Mouse (Mus musculus) embryonic facial prominence, embryonic 14.5 days (tissue): ENCODE data around the gene Rflna. TPM values are rescaled to one million over a fixed set of nuclear protein-coding genes. Genes with fewer than 3 reads are reported as not detected.
A peak's percentile ranks its signal among the peaks of the same experiment; 100 is the strongest.

Experiments
- ATAC-seq: fragments of 200-750 bp; cut with Nextera tagmentation; 2 replicates; pipeline ENCODE4 v1.8.0; 2017; ENCODE audit warnings: low read depth, moderate number of reproducible peaks, moderate TSS enrichment
- DNase-seq: peaks from one replicate; pipeline ENCODE4 v3.0.0-alpha.2; 2015; ENCODE audit warnings: low spot score
- H3K27ac ChIP-seq: fragments of 300-500 bp; sonication (generic); replicated peaks from 2 replicates; pipeline ENCODE4 v1.5.1; 2014; ENCODE audit warnings: low read depth, mild to moderate bottlenecking, low read length, moderate library complexity
- H3K27me3 ChIP-seq: fragments of 300-500 bp; sonication (generic); replicated peaks from 2 replicates; pipeline ENCODE4 v1.6.1; 2014; ENCODE audit warnings: low read length; ENCODE audit not compliant: control insufficient read depth, insufficient read depth
- H3K36me3 ChIP-seq: fragments of 300-500 bp; sonication (generic); 2 replicates; pipeline ENCODE4 v1.6.1; 2014; ENCODE audit warnings: low read length, mixed read lengths; ENCODE audit not compliant: control insufficient read depth, insufficient read depth
- H3K4me1 ChIP-seq: fragments of 300-500 bp; sonication (generic); 2 replicates; pipeline ENCODE4 v1.6.1; 2014; ENCODE audit warnings: antibody characterized with exemption, low read length; ENCODE audit not compliant: control insufficient read depth, insufficient read depth
- H3K4me2 ChIP-seq: fragments of 300-500 bp; sonication (generic); 2 replicates; pipeline ENCODE4 v1.6.1; 2014; ENCODE audit warnings: low read depth, mild to moderate bottlenecking, low read length, moderate library complexity, mixed read lengths
- H3K4me3 ChIP-seq: fragments of 300-500 bp; sonication (generic); 2 replicates; pipeline ENCODE4 v1.5.1; 2014; ENCODE audit warnings: low read depth, mild to moderate bottlenecking, low read length
- H3K9ac ChIP-seq: fragments of 300-500 bp; sonication (generic); 2 replicates; pipeline ENCODE4 v1.6.1; 2014; ENCODE audit warnings: low read depth, mild to moderate bottlenecking, low read length, moderate library complexity, mixed read lengths
- H3K9me3 ChIP-seq: fragments of 300-500 bp; sonication (generic); 2 replicates; pipeline ENCODE4 v1.6.1; 2016; ENCODE audit warnings: low read length; ENCODE audit not compliant: control insufficient read depth
- WGBS: fragments of 180-500 bp; shearing (Covaris S2); extraction: QIAGEN DNeasy Blood & Tissue Kit; methylation state at CpG from one replicate; pipeline ENCODE4 v1.1.7; 2014; 5-methylcytosine and 5-hydroxymethylcytosine counted together
- polyA plus RNA-seq: library from polyadenylated mRNA; unstranded; fragments of >200 nt; fragmentation: Nextera tagmentation; extraction: Ambion mirVana; gene quantifications from 2 replicates; pipeline ENCODE4 v1.2.1, GENCODE M21; 2014

Rflna gene
- polyA plus RNA-seq, 1 experiment from 2014 or later: 19.3 TPM

DNA sequence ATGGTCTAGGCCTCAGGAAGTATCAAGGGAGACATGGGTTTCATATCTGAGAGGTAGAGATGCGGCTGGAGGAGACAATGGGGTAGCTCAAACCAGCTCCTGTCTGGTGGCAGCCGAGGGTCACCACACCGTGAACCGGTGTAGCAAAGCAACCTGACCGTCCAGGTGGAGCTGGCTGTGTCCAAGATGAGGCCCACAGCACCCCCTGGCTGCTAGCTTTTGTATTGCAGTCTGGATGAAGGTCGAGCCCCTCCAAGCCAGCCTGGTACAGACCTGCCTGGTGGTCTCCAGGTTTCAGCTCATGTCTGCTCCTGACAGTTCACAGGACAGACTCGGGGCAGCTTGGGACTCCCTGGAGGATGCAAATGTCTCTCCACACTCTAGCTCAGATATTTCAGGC, 11.5 kb downstream of the Rflna start:
- Histone ChIP-seq H3K9ac (no peak overlapping the region), H3K4me1 (no peaks in the 10 kb centered on the region), H3K9me3 (no peaks in the 10 kb centered on the region), H3K4me3 (no peak overlapping the region), H3K4me2 (no peak overlapping the region), H3K27me3 (no peaks in the 10 kb centered on the region), H3K36me3 (peaks cover 90% of the 10 kb centered on the region), H3K27ac (no peak overlapping the region)
- ATAC-seq (peak; percentile 10; the same call in 1 of the 2 replicates), DNase-seq (no peak)
- 41% methylated on average over 6 of the region's 7 CpGs for WGBS

- H3K36me3 ChIP-seq: peaks cover 90% of the 10 kb centered on the region
- WGBS: 78% methylated on average over 3 of the region's 3 CpGs
- H3K4me3 ChIP-seq: no peak overlapping the region
- H3K9ac ChIP-seq: no peak overlapping the region
- no peak overlapping the region for H3K27ac ChIP-seq
- no peak overlapping the region for H3K4me2 ChIP-seq
- no peaks in the 10 kb centered on the region for H3K27me3 ChIP-seq
- no peaks in the 10 kb centered on the region for H3K4me1 ChIP-seq
- no peak for DNase-seq
- no peaks in the 10 kb centered on the region for H3K9me3 ChIP-seq
- no peak for ATAC-seq
Measured at GRCm38 (mm10) chr5:125015066-125015465, 12.0 kb downstream of the Rflna start.

GRCm38 (mm10) chr5:125015576-125015975, 12.6 kb downstream of the Rflna start:
- H3K27ac ChIP-seq: no peak overlapping the region
- no peak overlapping the region for H3K9ac ChIP-seq
- H3K4me2 ChIP-seq: no peak overlapping the region
- DNase-seq (no peak), ATAC-seq (no peak)
- H3K4me1 ChIP-seq: no peaks in the 10 kb centered on the region
- H3K4me3 ChIP-seq: no peak overlapping the region
- no peaks in the 10 kb centered on the region for H3K9me3 ChIP-seq
- H3K36me3 ChIP-seq: peaks cover 89% of the 10 kb centered on the region
- WGBS: 87% methylated on average over 9 of the region's 9 CpGs
- no peaks in the 10 kb centered on the region for H3K27me3 ChIP-seq

- no peak for DNase-seq
- H3K9ac ChIP-seq: no peak overlapping the region
Measured at GRCm38 (mm10) chr5:125016421-125017242, 13.6 kb downstream of the Rflna start.

GRCm38 (mm10) chr5:125017332-125017731, 14.3 kb downstream of the Rflna start:
- Histone ChIP-seq H3K36me3 (peaks cover 84% of the 10 kb centered on the region), H3K4me3 (no peak overlapping the region), H3K4me2 (no peak overlapping the region), H3K27ac (no peak overlapping the region), H3K27me3 (no peaks in the 10 kb centered on the region), H3K4me1 (no peaks in the 10 kb centered on the region), H3K9me3 (no peaks in the 10 kb centered on the region), H3K9ac (no peak overlapping the region)
- peak; percentile 75 for DNase-seq
- ATAC-seq: peak; percentile 56
- WGBS: 39% methylated on average over 13 of the region's 15 CpGs

More at GRCm38 (mm10) chr5:125016421-125017242, 13.6 kb downstream of the Rflna start:
- peaks cover 84% of the 10 kb centered on the region for H3K36me3 ChIP-seq
- no peaks in the 10 kb centered on the region for H3K4me1 ChIP-seq
- ATAC-seq: no peak
- 79% methylated on average over 17 of the region's 17 CpGs for WGBS
- no peaks in the 10 kb centered on the region for H3K27me3 ChIP-seq
- H3K4me2 ChIP-seq: no peak overlapping the region
- H3K4me3 ChIP-seq: no peak overlapping the region
- no peaks in the 10 kb centered on the region for H3K9me3 ChIP-seq
- H3K27ac ChIP-seq: no peak overlapping the region

DNA sequence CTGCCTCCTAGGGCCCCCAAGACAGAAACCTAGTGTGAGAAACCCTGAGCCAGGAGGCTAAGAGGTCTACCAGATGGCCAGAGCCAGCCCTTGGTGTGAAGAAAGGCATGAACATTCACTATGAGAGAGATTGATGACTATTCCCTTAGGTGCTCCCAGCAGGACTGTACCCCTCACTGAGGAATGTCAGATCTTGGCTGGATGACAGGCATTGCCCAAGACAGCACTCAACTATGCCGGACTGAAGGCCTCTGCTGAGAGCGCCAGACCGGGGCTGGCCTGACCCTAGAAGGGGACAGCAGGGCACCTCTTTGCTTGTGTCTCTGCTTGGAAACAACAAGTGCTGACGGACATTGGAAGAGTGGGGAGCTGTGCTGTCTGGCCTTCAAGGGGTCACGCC, 16.1 kb downstream of the Rflna start:
- no peaks in the 10 kb centered on the region for H3K9me3 ChIP-seq
- H3K4me3 ChIP-seq: no peak overlapping the region
- H3K4me1 ChIP-seq: no peaks in the 10 kb centered on the region
- WGBS: 79% methylated on average over 5 of the region's 5 CpGs
- H3K36me3 ChIP-seq: peaks cover 87% of the 10 kb centered on the region
- no peak overlapping the region for H3K9ac ChIP-seq
- no peaks in the 10 kb centered on the region for H3K27me3 ChIP-seq
- no peak for DNase-seq
- H3K4me2 ChIP-seq: no peak overlapping the region
- no peak for ATAC-seq
- H3K27ac ChIP-seq: no peak overlapping the region

GRCm38 (mm10) chr5:125021298-125021697, 18.3 kb downstream of the Rflna start:
- Histone ChIP-seq H3K4me1 (no peaks in the 10 kb centered on the region), H3K36me3 (peaks cover 89% of the 10 kb centered on the region), H3K4me3 (no peak overlapping the region), H3K4me2 (no peak overlapping the region), H3K27me3 (no peaks in the 10 kb centered on the region), H3K9ac (peak overlapping the region; percentile 16; the same call in 1 of the 2 replicates), H3K27ac (no peak overlapping the region), H3K9me3 (no peaks in the 10 kb centered on the region)
- no peak for ATAC-seq
- no peak for DNase-seq
- 88% methylated on average over 11 of the region's 11 CpGs for WGBS

- ATAC-seq (no peak), DNase-seq (no peak)
- H3K9me3 ChIP-seq: no peaks in the 10 kb centered on the region
- no peak overlapping the region for H3K9ac ChIP-seq
- no peak overlapping the region for H3K4me3 ChIP-seq
- H3K4me2 ChIP-seq: no peak overlapping the region
- no peaks in the 10 kb centered on the region for H3K27me3 ChIP-seq
- no peaks in the 10 kb centered on the region for H3K4me1 ChIP-seq
- WGBS: 79% methylated on average over 14 of the region's 14 CpGs
- no peak overlapping the region for H3K27ac ChIP-seq
- peaks cover 88% of the 10 kb centered on the region for H3K36me3 ChIP-seq
Measured at GRCm38 (mm10) chr5:125024002-125024401, 21.0 kb downstream of the Rflna start.

GRCm38 (mm10) chr5:125028371-125028770, 25.4 kb downstream of the Rflna start:
- Histone ChIP-seq H3K4me3 (no peak overlapping the region), H3K27me3 (no peaks in the 10 kb centered on the region), H3K4me2 (no peak overlapping the region), H3K4me1 (no peaks in the 10 kb centered on the region), H3K9me3 (no peaks in the 10 kb centered on the region), H3K36me3 (peaks cover 99% of the 10 kb centered on the region), H3K27ac (no peak overlapping the region), H3K9ac (no peak overlapping the region)
- ATAC-seq (no peak), DNase-seq (no peak)
- 95% methylated on average over 14 of the region's 15 CpGs for WGBS
